Mouse (Mus musculus): ENCODE measurements around the gene Rcc1l. TPM values are rescaled to one million over a fixed set of nuclear protein-coding genes. Genes with fewer than 3 reads are reported as not detected.
A peak's percentile ranks its signal among the peaks of the same experiment; 100 is the strongest.

Gene Rcc1l
- polyA plus RNA-seq, 1 experiment from 2014 or later, result 35.5 TPM

GRCm38 (mm10) chr5:134209931-134210554, 33.5 kb upstream of the Rcc1l start:
- Histone ChIP-seq H3K4me3 (ENCODE audit: low read depth, low read length) (no peak overlapping the region), H3K27ac (ENCODE audit: low read depth) (peak overlapping the region; percentile 10; the same call in 1 of the 2 replicates), H3K4me1 (ENCODE audit: insufficient read depth) (peaks cover 4% of the 10 kb centered on the region; the same call in 1 of the 2 replicates), H3K4me2 (no peak overlapping the region), H3K36me3 (ENCODE audit: insufficient read depth) (no peaks in the 10 kb centered on the region), H3K27me3 (ENCODE audit: insufficient read depth, low read length) (no peaks in the 10 kb centered on the region), H3K9ac (no peak overlapping the region), H3K9me3 (ENCODE audit: low read depth, low read length) (no peaks in the 10 kb centered on the region)
- no peak for TF ChIP-seq CTCF (IDR thresholded peaks at IDR 0.05; ENCODE audit: low read depth)
- ATAC-seq (ENCODE audit: insufficient read depth), result peak; percentile 74; the same call in 1 of the 2 replicates
- DNase-seq, result peak; percentile 75
- WGBS, result 6% methylated on average over 11 of the region's 11 CpGs

GRCm38 (mm10) chr5:134206721-134207120, 30.1 kb upstream of the Rcc1l start:
- no peak overlapping the region for H3K9ac ChIP-seq
- H3K36me3 ChIP-seq (ENCODE audit: insufficient read depth), result 0 out of 2 replicates have a peak, but pooled peaks cover 6% of the 10 kb centered on the region
- H3K27me3 ChIP-seq (ENCODE audit: insufficient read depth, low read length), result no peaks in the 10 kb centered on the region
- TF ChIP-seq CTCF (IDR thresholded peaks at IDR 0.05; ENCODE audit: low read depth), result no peak
- WGBS, result 79% methylated on average over 10 of the region's 10 CpGs
- no peak overlapping the region for H3K4me3 ChIP-seq (ENCODE audit: low read depth, low read length)
- H3K4me2 ChIP-seq, result no peak overlapping the region
- DNase-seq, result no peak
- no peak overlapping the region for H3K27ac ChIP-seq (ENCODE audit: low read depth)
- ATAC-seq (ENCODE audit: insufficient read depth), result no peak
- no peaks in the 10 kb centered on the region for H3K9me3 ChIP-seq (ENCODE audit: low read depth, low read length)
- peaks cover 4% of the 10 kb centered on the region; the same call in 1 of the 2 replicates for H3K4me1 ChIP-seq (ENCODE audit: insufficient read depth)

GRCm38 (mm10) chr5:134193664-134194063, 17.1 kb upstream of the Rcc1l start:
- DNase-seq, result no peak
- H3K27me3 ChIP-seq (ENCODE audit: insufficient read depth, low read length), result no peaks in the 10 kb centered on the region
- peaks cover 21% of the 10 kb centered on the region for H3K36me3 ChIP-seq (ENCODE audit: insufficient read depth)
- no peak for ATAC-seq (ENCODE audit: insufficient read depth)
- no peak overlapping the region for H3K27ac ChIP-seq (ENCODE audit: low read depth)
- no peak overlapping the region for H3K4me2 ChIP-seq
- H3K4me3 ChIP-seq (ENCODE audit: low read depth, low read length), result no peak overlapping the region
- H3K4me1 ChIP-seq (ENCODE audit: insufficient read depth), result no peaks in the 10 kb centered on the region
- 83% methylated on average over 8 of the region's 8 CpGs for WGBS
- TF ChIP-seq CTCF (IDR thresholded peaks at IDR 0.05; ENCODE audit: low read depth), result no peak
- H3K9ac ChIP-seq, result no peak overlapping the region
- H3K9me3 ChIP-seq (ENCODE audit: low read depth, low read length), result no peaks in the 10 kb centered on the region

- no peak for TF ChIP-seq CTCF (IDR thresholded peaks at IDR 0.05; ENCODE audit: low read depth)
- Histone ChIP-seq H3K4me1 (ENCODE audit: insufficient read depth) (0 out of 2 replicates have a peak, but pooled peaks cover under 1% of the 10 kb centered on the region), H3K4me2 (no peak overlapping the region), H3K36me3 (ENCODE audit: insufficient read depth) (peaks cover 9% of the 10 kb centered on the region; the same call in 1 of the 2 replicates), H3K9ac (no peak overlapping the region), H3K27ac (ENCODE audit: low read depth) (no peak overlapping the region), H3K27me3 (ENCODE audit: insufficient read depth, low read length) (no peaks in the 10 kb centered on the region), H3K4me3 (ENCODE audit: low read depth, low read length) (no peak overlapping the region), H3K9me3 (ENCODE audit: low read depth, low read length) (no peaks in the 10 kb centered on the region)
- DNase-seq (no peak), ATAC-seq (ENCODE audit: insufficient read depth) (no peak)
- WGBS, result 77% methylated on average over 7 of the region's 7 CpGs
These were observed 12.0 kb upstream of the Rcc1l start for GRCm38 (mm10) chr5:134188571-134188970.

- no peaks in the 10 kb centered on the region for H3K27me3 ChIP-seq (ENCODE audit: insufficient read depth, low read length)
- H3K4me1 ChIP-seq (ENCODE audit: insufficient read depth), result peaks cover 9% of the 10 kb centered on the region; the same call in 1 of the 2 replicates
- WGBS, result 70% methylated on average over 4 of the region's 4 CpGs
- peak; percentile 68 for DNase-seq
- no peak overlapping the region for H3K4me2 ChIP-seq
- peak; percentile 90 for TF ChIP-seq CTCF (IDR thresholded peaks at IDR 0.05; ENCODE audit: low read depth)
- no peak overlapping the region for H3K4me3 ChIP-seq (ENCODE audit: low read depth, low read length)
- no peak overlapping the region for H3K27ac ChIP-seq (ENCODE audit: low read depth)
- H3K9me3 ChIP-seq (ENCODE audit: low read depth, low read length), result no peaks in the 10 kb centered on the region
- no peak for ATAC-seq (ENCODE audit: insufficient read depth)
- H3K9ac ChIP-seq, result no peak overlapping the region
- no peaks in the 10 kb centered on the region for H3K36me3 ChIP-seq (ENCODE audit: insufficient read depth)
These were observed 10.6 kb upstream of the Rcc1l start for GRCm38 (mm10) chr5:134186961-134187731.

- DNase-seq (no peak), ATAC-seq (ENCODE audit: insufficient read depth) (no peak)
- no peak overlapping the region for H3K27ac ChIP-seq (ENCODE audit: low read depth)
- peaks cover 10% of the 10 kb centered on the region; the same call in 1 of the 2 replicates for H3K4me1 ChIP-seq (ENCODE audit: insufficient read depth)
- 81% methylated on average over 3 of the region's 3 CpGs for WGBS
- H3K4me3 ChIP-seq (ENCODE audit: low read depth, low read length), result no peak overlapping the region
- no peaks in the 10 kb centered on the region for H3K36me3 ChIP-seq (ENCODE audit: insufficient read depth)
- no peaks in the 10 kb centered on the region for H3K9me3 ChIP-seq (ENCODE audit: low read depth, low read length)
- H3K9ac ChIP-seq, result no peak overlapping the region
- TF ChIP-seq CTCF (IDR thresholded peaks at IDR 0.05; ENCODE audit: low read depth), result no peak
- H3K27me3 ChIP-seq (ENCODE audit: insufficient read depth, low read length), result no peaks in the 10 kb centered on the region
- H3K4me2 ChIP-seq, result no peak overlapping the region
These were observed 9.5 kb upstream of the Rcc1l start for GRCm38 (mm10) chr5:134186059-134186458.
